Mouse (Mus musculus) liver, embryonic 14.5 days (tissue): ENCODE measurements at regions not wholly inside any gene's neighbourhood (a gene's known extent, or its start where the extent isn't known, plus 50 kb on each side); places are given as distances from the start of the nearest gene placed in this dataset.

Source experiments
- CTCF ChIP-seq: IDR thresholded peaks from 2 replicates; pipeline ENCODE4 v1.5.1; 2016; ENCODE audit warnings: antibody characterized with exemption, low read depth, control low read depth
- EP300 ChIP-seq: IDR thresholded peaks from 2 replicates; pipeline ENCODE4 v1.6.1; 2016; ENCODE audit warnings: antibody characterized with exemption, low read depth

DNA sequence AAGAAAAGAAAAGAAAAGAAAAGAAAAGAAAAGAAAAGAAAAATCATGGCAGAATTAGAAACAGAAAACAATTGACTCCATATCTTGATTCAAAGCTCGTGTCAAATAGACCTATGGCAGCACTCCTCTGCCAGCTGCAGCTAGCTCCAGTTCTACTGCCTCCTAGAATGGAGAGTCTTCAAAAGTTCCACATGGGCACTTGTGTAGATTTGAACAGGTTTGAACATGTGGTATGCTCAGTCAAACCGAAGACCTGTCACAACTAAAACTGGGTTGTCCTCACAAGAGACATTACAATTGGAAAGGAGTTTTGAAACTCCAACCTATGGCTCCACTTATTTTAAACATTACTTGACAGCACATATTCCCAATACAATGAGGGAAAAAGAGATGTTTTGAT is 355.6 kb upstream of the Atp2b1 start:
- no peak for TF ChIP-seq CTCF
- TF ChIP-seq EP300: no peak
